Mouse (Mus musculus): ENCODE measurements at regions not wholly inside any gene's neighbourhood (a gene's known extent, or its start where the extent isn't known, plus 50 kb on each side); places are given as distances from the start of the nearest gene placed in this dataset.

DNA sequence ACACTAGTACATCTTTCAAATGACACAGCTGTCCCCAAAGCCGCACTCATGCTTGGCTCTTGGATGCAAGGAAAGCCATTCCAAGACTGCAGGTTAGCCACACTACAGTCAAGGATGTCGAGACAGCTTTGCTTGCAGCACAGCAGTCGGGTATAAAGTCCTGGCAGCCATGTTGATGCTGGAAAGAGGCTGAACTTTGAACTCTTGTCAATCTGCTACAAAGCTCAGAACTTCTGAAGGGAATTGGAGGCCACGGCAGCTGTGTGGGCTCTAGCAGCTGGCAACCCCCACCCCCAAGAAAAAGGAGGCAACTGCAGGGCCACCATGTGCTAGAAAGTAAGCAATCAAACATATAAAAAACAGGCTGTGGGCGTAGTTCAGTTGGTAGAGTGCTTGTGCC lies 90.0 kb upstream of the Zcchc2 start:
- H3K36me3 ChIP-seq: no peaks in the 10 kb centered on the region
- no peaks in the 10 kb centered on the region for H3K27me3 ChIP-seq
- H3K4me1 ChIP-seq (replicated peaks): no peaks in the 10 kb centered on the region
- H3K9me3 ChIP-seq: no peaks in the 10 kb centered on the region
- H3K4me2 ChIP-seq: no peak overlapping the region
- no peak overlapping the region for H3K27ac ChIP-seq (replicated peaks)
- H3K4me3 ChIP-seq: no peak overlapping the region
- ATAC-seq (ENCODE audit: low FRiP score, low read depth): no peak
- WGBS: 74% methylated on average over 5 of the region's 5 CpGs
- no peak overlapping the region for H3K9ac ChIP-seq

DNA sequence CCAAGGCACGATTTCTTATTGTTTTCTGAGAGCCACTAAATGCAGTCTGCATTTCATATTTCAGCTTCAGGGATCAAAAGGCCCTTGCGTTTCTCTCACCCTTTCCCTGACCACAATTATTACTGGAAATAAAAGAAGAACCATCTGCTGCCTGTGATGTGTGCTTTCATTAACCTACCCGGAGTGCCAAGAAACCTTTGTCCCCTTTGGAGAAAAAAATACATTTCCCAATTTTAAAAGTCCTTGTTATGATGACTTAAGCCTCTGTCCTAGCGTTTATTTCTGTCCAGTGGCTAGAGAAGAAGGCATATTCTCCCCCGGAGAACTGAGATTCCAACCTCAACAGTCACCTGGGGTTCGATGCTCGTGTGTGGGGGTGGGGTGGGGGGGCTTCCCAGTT lies 89.3 kb upstream of the Zcchc2 start:
- ATAC-seq (ENCODE audit: low FRiP score, low read depth): no peak
- H3K27ac ChIP-seq (replicated peaks): no peak overlapping the region
- H3K4me3 ChIP-seq: no peak overlapping the region
- H3K27me3 ChIP-seq: no peaks in the 10 kb centered on the region
- H3K9me3 ChIP-seq: no peaks in the 10 kb centered on the region
- H3K4me2 ChIP-seq: no peak overlapping the region
- H3K9ac ChIP-seq: no peak overlapping the region
- no peaks in the 10 kb centered on the region for H3K4me1 ChIP-seq (replicated peaks)
- 79% methylated on average over 7 of the region's 7 CpGs for WGBS
- no peaks in the 10 kb centered on the region for H3K36me3 ChIP-seq

DNA sequence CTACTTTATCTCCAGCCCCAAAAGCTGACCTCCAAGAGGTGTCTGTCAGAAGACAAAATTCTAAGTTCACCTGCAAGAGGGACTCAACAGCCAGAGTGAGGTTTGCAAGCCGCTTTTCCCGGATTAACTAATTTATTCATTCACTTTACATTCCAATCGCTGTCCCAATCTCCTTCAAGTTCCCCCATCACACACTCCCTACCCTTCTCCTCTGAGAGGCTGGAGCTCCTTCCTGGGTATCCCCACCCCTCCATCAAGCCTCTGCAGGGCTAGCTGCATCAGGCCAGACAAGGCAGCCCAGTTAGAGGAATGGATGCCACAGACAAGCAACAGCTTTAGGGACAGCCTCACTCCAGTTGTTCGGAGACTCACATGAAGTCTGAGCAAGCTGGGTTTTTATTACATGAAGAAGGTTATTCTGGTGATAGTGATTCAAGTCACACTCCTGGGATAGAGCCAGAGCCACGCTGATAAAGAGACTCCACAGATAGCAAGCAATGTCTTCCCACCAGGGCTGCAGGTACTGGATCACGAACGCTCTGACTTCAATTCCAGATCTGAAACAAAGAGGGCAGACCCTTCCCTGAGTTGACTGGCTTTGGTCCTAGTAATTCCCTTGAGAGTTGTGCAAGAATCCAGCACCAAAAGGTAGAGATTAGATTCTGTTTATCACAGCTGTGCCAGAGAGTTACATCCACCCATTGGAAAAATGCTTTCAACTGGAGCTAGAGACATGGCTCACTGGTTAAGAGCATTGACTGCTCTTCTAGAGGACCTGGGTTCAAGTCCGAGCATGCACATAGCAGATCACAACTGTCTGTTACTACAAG lies 86.7 kb upstream of the Zcchc2 start:
- WGBS: 71% methylated on average over 8 of the region's 8 CpGs
- H3K27ac ChIP-seq (replicated peaks): no peak overlapping the region
- peaks cover 15% of the 10 kb centered on the region for H3K4me1 ChIP-seq (replicated peaks)
- no peak overlapping the region for H3K4me2 ChIP-seq
- H3K9ac ChIP-seq: no peak overlapping the region
- no peaks in the 10 kb centered on the region for H3K9me3 ChIP-seq
- no peaks in the 10 kb centered on the region for H3K36me3 ChIP-seq
- no peaks in the 10 kb centered on the region for H3K27me3 ChIP-seq
- H3K4me3 ChIP-seq: no peak overlapping the region
- no peak for ATAC-seq (ENCODE audit: low FRiP score, low read depth)

DNA sequence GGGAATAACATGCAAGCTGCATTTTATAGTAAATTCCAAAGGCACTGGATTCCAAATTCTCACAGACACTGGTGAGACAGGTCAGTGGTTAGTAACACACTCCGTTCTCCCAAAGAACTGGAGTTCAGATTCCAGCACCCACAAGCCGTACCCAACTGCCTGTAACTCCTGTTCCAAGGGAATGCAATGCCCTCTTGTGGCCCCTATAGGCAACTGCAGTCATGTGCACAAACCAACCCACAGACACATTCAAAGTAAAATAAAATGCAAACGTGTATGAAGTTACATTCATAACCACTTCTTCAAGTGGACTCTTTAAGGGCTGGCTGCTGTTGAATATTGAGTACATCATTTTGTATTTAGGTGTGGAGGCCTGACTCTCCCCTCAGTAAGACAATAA lies 85.5 kb upstream of the Zcchc2 start:
- WGBS: 94% methylated on average over 3 of the region's 3 CpGs
- no peak overlapping the region for H3K9ac ChIP-seq
- peaks cover 20% of the 10 kb centered on the region for H3K4me1 ChIP-seq (replicated peaks)
- no peak overlapping the region for H3K4me2 ChIP-seq
- no peaks in the 10 kb centered on the region for H3K27me3 ChIP-seq
- no peaks in the 10 kb centered on the region for H3K9me3 ChIP-seq
- no peak overlapping the region for H3K4me3 ChIP-seq
- ATAC-seq (ENCODE audit: low FRiP score, low read depth): no peak
- no peaks in the 10 kb centered on the region for H3K36me3 ChIP-seq
- H3K27ac ChIP-seq (replicated peaks): no peak overlapping the region

DNA sequence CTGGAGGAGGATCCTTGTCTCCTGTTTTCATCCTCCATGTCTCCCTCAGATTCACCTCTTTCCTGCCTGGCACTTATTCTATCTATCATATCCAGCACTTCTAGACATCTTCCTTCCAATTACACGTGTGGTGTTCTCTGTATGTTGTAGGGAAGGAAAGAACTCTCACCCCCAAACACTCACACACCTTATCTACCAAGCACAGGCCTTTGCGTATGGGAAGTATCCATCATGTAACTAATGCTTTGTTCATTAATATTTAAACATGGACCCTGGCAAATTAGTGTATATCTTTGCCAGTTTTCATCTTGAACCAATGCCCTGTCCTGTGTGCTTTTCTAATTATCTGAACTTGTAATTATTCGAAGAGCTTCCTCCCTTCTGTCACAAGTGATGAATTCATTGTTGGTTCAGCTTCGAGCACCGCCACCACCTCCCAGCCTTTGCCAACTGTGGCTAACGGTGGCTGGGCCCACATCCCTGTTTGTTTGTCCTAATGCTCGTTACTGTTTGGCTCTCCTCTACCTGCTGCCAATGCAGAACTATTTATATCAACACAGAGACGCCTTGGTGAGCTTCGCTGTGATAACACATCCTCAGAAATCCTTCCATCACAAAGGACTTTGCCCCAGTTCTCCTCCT lies 84.3 kb upstream of the Zcchc2 start:
- H3K4me3 ChIP-seq: no peak overlapping the region
- no peak overlapping the region for H3K9ac ChIP-seq
- no peak overlapping the region for H3K27ac ChIP-seq (replicated peaks)
- H3K4me2 ChIP-seq: no peak overlapping the region
- no peaks in the 10 kb centered on the region for H3K27me3 ChIP-seq
- peaks cover 20% of the 10 kb centered on the region for H3K4me1 ChIP-seq (replicated peaks)
- WGBS: 53% methylated on average over 9 of the region's 9 CpGs
- no peaks in the 10 kb centered on the region for H3K36me3 ChIP-seq
- no peak; the same call in 1 of the 2 replicates for ATAC-seq (ENCODE audit: low FRiP score, low read depth)
- H3K9me3 ChIP-seq: no peaks in the 10 kb centered on the region

DNA sequence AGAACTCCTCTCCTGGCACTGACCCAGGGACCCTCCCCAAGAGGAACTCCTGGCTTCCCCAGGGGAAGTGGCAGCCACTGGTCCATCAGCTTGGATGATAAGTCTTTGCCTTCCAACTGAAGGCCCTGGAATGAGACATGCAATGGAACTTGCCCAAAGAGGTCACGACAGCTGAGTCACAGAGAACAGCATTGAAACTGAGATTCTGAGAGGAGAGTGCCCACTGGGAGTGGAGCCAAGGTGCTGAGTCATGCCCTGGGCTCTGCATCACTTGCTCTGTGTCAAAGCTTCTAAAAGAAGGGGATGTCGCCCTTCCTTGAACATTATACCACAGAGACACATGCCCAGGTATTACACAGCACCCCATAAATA lies 83.8 kb upstream of the Zcchc2 start:
- no peak overlapping the region for H3K27ac ChIP-seq (replicated peaks)
- no peaks in the 10 kb centered on the region for H3K36me3 ChIP-seq
- H3K27me3 ChIP-seq: no peaks in the 10 kb centered on the region
- WGBS: 79% methylated on average over 2 of the region's 2 CpGs
- peaks cover 20% of the 10 kb centered on the region for H3K4me1 ChIP-seq (replicated peaks)
- H3K4me2 ChIP-seq: no peak overlapping the region
- no peak overlapping the region for H3K4me3 ChIP-seq
- H3K9ac ChIP-seq: no peak overlapping the region
- no peak for ATAC-seq (ENCODE audit: low FRiP score, low read depth)
- no peaks in the 10 kb centered on the region for H3K9me3 ChIP-seq

DNA sequence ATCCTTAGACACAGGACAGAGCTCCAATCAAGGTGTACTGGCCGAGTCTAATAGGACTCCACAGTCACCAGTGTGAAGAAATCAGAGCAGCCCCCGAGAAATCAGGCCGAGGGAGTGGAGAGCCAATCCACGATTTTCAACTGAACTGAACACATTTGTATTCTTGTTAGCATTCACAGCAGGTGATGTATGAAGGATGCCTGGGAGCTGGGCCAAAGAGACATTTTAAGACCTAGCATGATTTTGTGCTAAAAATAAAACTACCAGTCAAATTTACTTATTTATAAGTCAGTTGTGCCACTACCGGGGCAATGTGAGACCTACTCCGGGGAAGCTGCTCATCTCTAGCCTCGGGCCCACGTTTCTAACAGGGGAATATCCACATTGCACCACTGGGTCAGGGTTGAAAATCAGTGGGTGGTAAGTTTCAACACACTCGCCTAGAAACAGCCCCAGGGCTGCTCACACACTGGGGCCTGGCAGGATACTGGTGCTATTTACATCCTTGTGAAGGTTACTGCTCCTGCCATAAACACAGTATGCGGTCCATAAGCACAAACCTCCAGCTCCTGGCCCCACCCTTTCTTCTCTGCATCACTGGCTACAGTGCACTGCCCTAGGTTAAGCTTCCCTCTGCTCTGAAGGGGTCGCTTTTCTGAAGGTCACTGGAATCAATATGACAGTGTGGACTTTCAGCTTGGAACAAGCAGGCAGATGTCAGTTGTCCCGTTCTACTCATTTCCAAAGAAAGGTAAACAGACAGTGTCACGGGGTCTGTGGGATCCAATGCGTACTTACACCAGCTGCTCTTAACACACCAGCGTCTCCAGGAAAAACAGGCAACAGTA lies 82.0 kb upstream of the Zcchc2 start:
- no peak overlapping the region for H3K9ac ChIP-seq
- peak overlapping the region; percentile 11; the same call in 1 of the 2 replicates for H3K4me2 ChIP-seq
- no peak overlapping the region for H3K4me3 ChIP-seq
- peak overlapping the region; percentile 48; the same call in 1 of the 2 replicates for H3K27ac ChIP-seq (replicated peaks)
- WGBS: 34% methylated on average over 15 of the region's 15 CpGs
- ATAC-seq (ENCODE audit: low FRiP score, low read depth): peak; percentile 46; the same call in 1 of the 2 replicates
- no peaks in the 10 kb centered on the region for H3K27me3 ChIP-seq
- no peaks in the 10 kb centered on the region for H3K9me3 ChIP-seq
- H3K4me1 ChIP-seq (replicated peaks): peaks cover 20% of the 10 kb centered on the region
- no peaks in the 10 kb centered on the region for H3K36me3 ChIP-seq

DNA sequence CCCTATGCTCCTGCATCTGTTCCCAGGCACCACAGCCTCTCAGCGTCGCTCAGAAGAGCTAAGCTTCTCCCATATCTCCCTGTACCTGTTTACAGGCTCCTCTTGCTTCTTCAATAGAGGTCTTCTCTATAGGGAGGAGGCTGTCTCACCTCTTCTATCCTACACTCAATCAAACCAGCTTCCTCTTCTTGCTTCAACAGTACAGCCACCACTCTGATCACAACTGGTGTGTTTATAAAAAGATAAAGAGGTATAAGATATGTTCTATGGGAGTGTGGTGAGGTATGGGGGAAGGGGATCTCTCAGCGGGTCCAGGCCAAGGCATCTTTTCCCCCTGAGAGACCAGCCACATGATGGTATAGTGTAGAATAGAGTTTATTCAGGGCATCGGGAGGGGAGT lies 81.1 kb upstream of the Zcchc2 start:
- Histone ChIP-seq H3K4me2 (no peak overlapping the region), H3K27me3 (no peaks in the 10 kb centered on the region), H3K4me1 (replicated peaks) (peaks cover 20% of the 10 kb centered on the region), H3K4me3 (no peak overlapping the region), H3K27ac (replicated peaks) (no peak overlapping the region), H3K9me3 (no peaks in the 10 kb centered on the region), H3K36me3 (no peaks in the 10 kb centered on the region), H3K9ac (no peak overlapping the region)
- ATAC-seq (ENCODE audit: low FRiP score, low read depth): no peak
- 83% methylated on average over 4 of the region's 4 CpGs for WGBS

DNA sequence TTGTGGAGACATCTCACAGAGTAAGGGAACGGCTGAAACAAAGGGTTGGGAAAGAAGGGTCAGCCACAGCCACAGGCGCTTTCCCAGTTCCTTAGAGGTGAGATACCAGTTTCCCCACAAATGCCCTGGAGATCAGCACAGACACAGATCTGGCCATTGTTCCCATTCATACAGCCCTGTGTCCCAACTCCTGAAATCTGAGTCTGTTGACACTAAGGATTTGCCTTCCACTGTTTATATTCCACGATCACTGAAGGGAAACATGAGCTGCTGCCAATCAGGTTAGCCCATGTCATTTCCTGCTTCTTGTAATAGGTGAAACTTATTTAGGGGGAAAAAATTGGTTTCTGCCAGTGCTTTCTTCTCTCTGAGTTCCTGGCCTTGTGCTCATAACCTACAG lies 78.5 kb upstream of the Zcchc2 start:
- Histone ChIP-seq H3K27ac (replicated peaks) (no peak overlapping the region), H3K9ac (no peak overlapping the region), H3K9me3 (no peaks in the 10 kb centered on the region), H3K36me3 (no peaks in the 10 kb centered on the region), H3K27me3 (no peaks in the 10 kb centered on the region), H3K4me2 (no peak overlapping the region), H3K4me3 (no peak overlapping the region), H3K4me1 (replicated peaks) (peaks cover 15% of the 10 kb centered on the region)
- ATAC-seq (ENCODE audit: low FRiP score, low read depth): no peak
- WGBS: 59% methylated on average over 3 of the region's 3 CpGs

DNA sequence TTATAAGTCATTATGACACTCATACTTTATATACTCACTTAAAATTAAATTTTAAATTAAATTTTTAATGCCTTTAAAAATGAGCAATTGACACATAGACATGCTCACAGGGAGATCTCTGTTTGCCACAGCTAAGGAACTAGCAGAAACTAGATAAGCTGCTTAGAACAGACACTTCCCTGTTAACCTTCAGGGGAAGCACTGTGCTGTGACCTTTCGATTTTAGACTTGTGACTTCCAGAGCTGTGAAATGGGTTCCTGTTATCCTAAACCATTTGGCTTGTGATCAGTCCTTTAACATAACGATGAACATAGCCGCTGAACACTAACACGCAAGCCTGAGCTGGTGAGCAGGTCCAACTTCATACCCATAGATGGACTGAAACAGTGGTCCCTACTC lies 68.4 kb upstream of the Zcchc2 start:
- H3K9me3 ChIP-seq: no peaks in the 10 kb centered on the region
- 90% methylated on average over 4 of the region's 4 CpGs for WGBS
- H3K4me2 ChIP-seq: no peak overlapping the region
- H3K4me1 ChIP-seq (replicated peaks): no peaks in the 10 kb centered on the region
- no peaks in the 10 kb centered on the region for H3K27me3 ChIP-seq
- no peak overlapping the region for H3K27ac ChIP-seq (replicated peaks)
- no peak for ATAC-seq (ENCODE audit: low FRiP score, low read depth)
- H3K36me3 ChIP-seq: no peaks in the 10 kb centered on the region
- no peak overlapping the region for H3K4me3 ChIP-seq
- no peak overlapping the region for H3K9ac ChIP-seq

DNA sequence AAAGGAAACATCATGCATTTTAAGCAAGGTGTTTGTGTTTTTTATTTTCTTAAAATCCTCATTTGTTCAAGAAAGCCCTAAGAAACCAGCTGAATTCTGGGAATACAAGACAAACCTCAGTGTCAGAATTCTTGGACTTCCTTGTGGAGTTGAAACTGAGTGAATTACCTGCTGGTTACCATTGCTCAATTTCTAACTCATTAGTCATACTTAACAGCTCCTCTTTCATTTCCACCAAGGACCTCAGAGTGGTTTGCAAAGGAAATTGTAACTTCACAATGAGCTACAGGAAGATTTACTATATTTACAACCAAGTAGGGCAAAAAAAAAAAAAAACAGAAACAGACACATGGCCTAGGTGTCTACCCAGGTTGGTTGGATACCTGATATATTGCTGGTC lies 67.6 kb upstream of the Zcchc2 start:
- H3K9me3 ChIP-seq: no peaks in the 10 kb centered on the region
- ATAC-seq (ENCODE audit: low FRiP score, low read depth): no peak
- no peak overlapping the region for H3K4me2 ChIP-seq
- H3K27me3 ChIP-seq: no peaks in the 10 kb centered on the region
- H3K4me3 ChIP-seq: no peak overlapping the region
- H3K9ac ChIP-seq: no peak overlapping the region
- no peaks in the 10 kb centered on the region for H3K4me1 ChIP-seq (replicated peaks)
- no peaks in the 10 kb centered on the region for H3K36me3 ChIP-seq
- H3K27ac ChIP-seq (replicated peaks): no peak overlapping the region

DNA sequence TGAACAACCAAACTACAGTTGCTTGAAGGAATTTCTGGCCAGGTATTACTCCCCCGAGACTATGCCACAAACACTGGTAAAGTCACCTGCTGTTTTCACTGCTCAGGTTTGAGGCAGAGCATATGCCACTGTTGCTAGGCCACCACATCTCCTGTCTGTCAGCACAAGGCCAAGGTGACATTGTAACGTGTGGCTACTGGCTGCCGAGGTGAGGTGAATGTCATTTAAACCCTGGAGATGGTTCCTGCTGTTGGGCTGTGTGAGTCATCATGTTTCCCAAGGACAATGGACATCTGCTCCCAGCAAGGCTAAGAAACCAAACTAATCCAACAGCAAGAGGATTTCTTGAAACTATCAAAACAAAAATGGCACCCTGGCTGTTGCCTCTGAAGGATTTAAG lies 67.2 kb upstream of the Zcchc2 start:
- 94% methylated on average over 3 of the region's 3 CpGs for WGBS
- Histone ChIP-seq H3K36me3 (no peaks in the 10 kb centered on the region), H3K4me3 (no peak overlapping the region), H3K27me3 (no peaks in the 10 kb centered on the region), H3K9ac (no peak overlapping the region), H3K27ac (replicated peaks) (no peak overlapping the region), H3K4me2 (no peak overlapping the region), H3K4me1 (replicated peaks) (no peaks in the 10 kb centered on the region), H3K9me3 (no peaks in the 10 kb centered on the region)
- ATAC-seq (ENCODE audit: low FRiP score, low read depth): no peak

Measured in hindbrain, embryonic 15.5 days (tissue).